ENCODE assay signal across 14 mouse cellular contexts in genomic region chr5:119781375-119781774, GRCm38 (mm10). TPM values are rescaled to one million over a fixed set of nuclear protein-coding genes. Genes with fewer than 3 reads are reported as not detected.
"Had no signal": no experiment of that assay in that cellular context is flagged by ENCODE, and none has a peak within 500 bp of the region (broad histone marks: within the 10 kb centered on the region; RNA-seq: fewer than 3 reads in every experiment).

No protein-coding gene starts in this region.

- DNase-seq: kidney, adult 2 months; kidney, postnatal 36 days; liver, embryonic 13.5 days; liver, postnatal 0 days; right cerebral cortex, postnatal 14 days; thymus, postnatal 36 days had no signal

- H3K36me3 ChIP-seq: limb, embryonic 10.5 days; liver, embryonic 13.5 days; midbrain, embryonic 12.5 days had no signal

- H3K27ac ChIP-seq: left cerebral cortex, adult 2 months; limb, embryonic 10.5 days; liver, embryonic 13.5 days; midbrain, embryonic 12.5 days had no signal

- H3K4me1 ChIP-seq: liver, embryonic 13.5 days; midbrain, embryonic 12.5 days had no signal

- H3K4me2 ChIP-seq: liver, embryonic 13.5 days; midbrain, embryonic 12.5 days had no signal

- H3K4me3 ChIP-seq: left cerebral cortex, adult 2 months; limb, embryonic 10.5 days; liver, embryonic 13.5 days; midbrain, embryonic 12.5 days had no signal

- H3K9ac ChIP-seq: liver, embryonic 13.5 days; liver, postnatal 0 days; midbrain, embryonic 12.5 days had no signal

- H3K9me3 ChIP-seq: limb, embryonic 10.5 days; liver, embryonic 13.5 days; midbrain, embryonic 12.5 days had no signal

- ATAC-seq: intestine, embryonic 16.5 days; liver, postnatal 0 days; midbrain, embryonic 16.5 days had no signal

RNA-seq across cellular contexts. Expression of gene Tbx5, which starts 51.1 kb away (rescaled TPM):
- total RNA-seq: layer of hippocampus, adult 8-10 months; layer of hippocampus, postnatal 25 days; left cerebral cortex, adult 2 months; left cerebral cortex, postnatal 14 days had no signal
- polyA plus RNA-seq: intestine, embryonic 16.5 days; liver, postnatal 0 days; midbrain, embryonic 16.5 days had no signal
